Comparison of ENCODE assay signal across 8 mouse cellular contexts in genomic region chr10:23116786-23117410, GRCm38 (mm10).
DNase-seq lines count a peak whose midpoint lies in the region; ATAC-seq and TF ChIP-seq lines count a peak whose summit lies in the region.

No protein-coding gene starts in this region.

- no peak overlapping the region for H3K4me3 ChIP-seq in intestine, embryonic 14.5 days (ENCODE audit: low read depth, low read length)
- H3K4me3 ChIP-seq in intestine, embryonic 16.5 days (ENCODE audit: low read length), result no peak overlapping the region
- no peak overlapping the region for H3K4me3 ChIP-seq in hindbrain, postnatal 0 days (ENCODE audit: low read length)
- no peak overlapping the region for H3K4me3 ChIP-seq in midbrain, embryonic 13.5 days (replicated peaks)

- H3K9me3 ChIP-seq in intestine, embryonic 14.5 days (ENCODE audit: control insufficient read depth, low read length), result no peaks in the 10 kb centered on the region
- no peaks in the 10 kb centered on the region for H3K9me3 ChIP-seq in intestine, embryonic 16.5 days (ENCODE audit: control insufficient read depth, low read length)
- H3K9me3 ChIP-seq in hindbrain, postnatal 0 days (ENCODE audit: low read length), result no peaks in the 10 kb centered on the region
- no peaks in the 10 kb centered on the region for H3K9me3 ChIP-seq in midbrain, embryonic 13.5 days

- no peaks in the 10 kb centered on the region for H3K27me3 ChIP-seq in intestine, embryonic 14.5 days (replicated peaks; ENCODE audit: control insufficient read depth, insufficient read depth, low read length)
- H3K27me3 ChIP-seq in intestine, embryonic 16.5 days (replicated peaks; ENCODE audit: control insufficient read depth, insufficient read depth, low read length), result no peaks in the 10 kb centered on the region
- H3K27me3 ChIP-seq in hindbrain, postnatal 0 days (ENCODE audit: insufficient read depth, low read length), result no peaks in the 10 kb centered on the region
- no peaks in the 10 kb centered on the region for H3K27me3 ChIP-seq in midbrain, embryonic 13.5 days

- no peaks in the 10 kb centered on the region for H3K36me3 ChIP-seq in intestine, embryonic 14.5 days (ENCODE audit: control insufficient read depth, insufficient read depth, low read length)
- H3K36me3 ChIP-seq in intestine, embryonic 16.5 days (ENCODE audit: control insufficient read depth, insufficient read depth, low read length), result no peaks in the 10 kb centered on the region
- no peaks in the 10 kb centered on the region for H3K36me3 ChIP-seq in hindbrain, postnatal 0 days (ENCODE audit: insufficient read depth, low read length)
- H3K36me3 ChIP-seq in midbrain, embryonic 13.5 days, result no peaks in the 10 kb centered on the region

- DNase-seq in intestine, embryonic 14.5 days (ENCODE audit: low spot score), result peak; percentile 87
- DNase-seq in cerebellum, postnatal 10 days, result peak; percentile 90 to 92
- peak; percentile 56 to 77 for DNase-seq in frontal cortex, postnatal 14 days (ENCODE audit: low spot score in 2 of 2)
- peak; percentile 87 for DNase-seq in hindbrain, postnatal 0 days (ENCODE audit: low spot score)
- DNase-seq in left cerebral cortex, postnatal 4 days, result peak; percentile 81
- peak; percentile 11 to 30 for DNase-seq in spleen, postnatal 14 days (ENCODE audit: low spot score in 2 of 2)

- no peak overlapping the region for H3K27ac ChIP-seq in intestine, embryonic 14.5 days (ENCODE audit: low read depth)
- H3K27ac ChIP-seq in intestine, embryonic 16.5 days (ENCODE audit: low read length), result no peak overlapping the region
- no peak overlapping the region for H3K27ac ChIP-seq in hindbrain, postnatal 0 days
- H3K27ac ChIP-seq in midbrain, embryonic 13.5 days, result no peak overlapping the region

- H3K4me2 ChIP-seq in intestine, embryonic 14.5 days (ENCODE audit: low read length), result no peak overlapping the region
- H3K4me2 ChIP-seq in intestine, embryonic 16.5 days (ENCODE audit: low read depth, low read length), result no peak overlapping the region
- no peak overlapping the region for H3K4me2 ChIP-seq in hindbrain, postnatal 0 days (ENCODE audit: low read depth, low read length)
- no peak overlapping the region for H3K4me2 ChIP-seq in midbrain, embryonic 13.5 days (replicated peaks)

- peak; percentile 99 for TF ChIP-seq CTCF in hindbrain, postnatal 0 days (IDR thresholded peaks at IDR 0.05; ENCODE audit: low read depth)

- no peak overlapping the region for H3K9ac ChIP-seq in intestine, embryonic 14.5 days (ENCODE audit: low read length)
- H3K9ac ChIP-seq in intestine, embryonic 16.5 days (ENCODE audit: low read depth, low read length), result no peak overlapping the region
- no peak overlapping the region for H3K9ac ChIP-seq in hindbrain, postnatal 0 days (replicated peaks; ENCODE audit: low read length)
- no peak overlapping the region for H3K9ac ChIP-seq in midbrain, embryonic 13.5 days (replicated peaks)

- no peak for ATAC-seq in intestine, embryonic 14.5 days (replicated peaks; ENCODE audit: low FRiP score, low TSS enrichment, low read depth)
- ATAC-seq in intestine, embryonic 16.5 days, result no peak
- ATAC-seq in hindbrain, postnatal 0 days, result peak; percentile 71
- ATAC-seq in midbrain, embryonic 13.5 days, result peak; percentile 83

- whole genome bisulfite sequencing in intestine, embryonic 14.5 days, result 38% methylated on average over 10 of the region's 10 CpGs
- WGBS in intestine, embryonic 16.5 days, result 43% methylated on average over 10 of the region's 10 CpGs
- WGBS in hindbrain, postnatal 0 days, result 48% methylated on average over 10 of the region's 10 CpGs
- 52% methylated on average over 10 of the region's 10 CpGs for WGBS in midbrain, embryonic 13.5 days

- no peaks in the 10 kb centered on the region for H3K4me1 ChIP-seq in intestine, embryonic 14.5 days (replicated peaks; ENCODE audit: control insufficient read depth, insufficient read depth, low read length)
- H3K4me1 ChIP-seq in intestine, embryonic 16.5 days (ENCODE audit: control insufficient read depth, insufficient read depth, low read length), result no peaks in the 10 kb centered on the region
- H3K4me1 ChIP-seq in hindbrain, postnatal 0 days (ENCODE audit: insufficient read depth, low read length), result no peaks in the 10 kb centered on the region
- no peaks in the 10 kb centered on the region for H3K4me1 ChIP-seq in midbrain, embryonic 13.5 days (replicated peaks)

- intact Hi-C loops in left cerebral cortex, postnatal 4 days (cut with DNase I), result loop anchor here (5.0 to 10.0 kb wide), 4 partner anchors 288 to 660 kb away; no protein-coding TSS in a partner anchor

Comparison
In these comparisons a context has a peak if more than half of its experiments do, and no peak if none do; other contexts are left out.
1. ATAC-seq: peak in hindbrain, postnatal 0 days (single experiment) and midbrain, embryonic 13.5 days (single experiment); none in intestine, embryonic 14.5 days (single experiment) and intestine, embryonic 16.5 days (single experiment).
2. DNase-seq: peak in every context shown above with its lines; median percentile 91 in cerebellum, postnatal 10 days; 87 in intestine, embryonic 14.5 days; 87 in hindbrain, postnatal 0 days; 81 in left cerebral cortex, postnatal 4 days; 66 in frontal cortex, postnatal 14 days; 20 in spleen, postnatal 14 days.